Mouse (Mus musculus): ENCODE data around the gene Supt3. TPM values are rescaled to one million over a fixed set of nuclear protein-coding genes. Genes with fewer than 3 reads are reported as not detected.

The Supt3 gene
- polyA plus RNA-seq, 1 experiment from 2014 or later = 24.5 TPM

- Histone ChIP-seq H3K27me3 (replicated peaks) (no peaks in the 10 kb centered on the region), H3K27ac (replicated peaks) (no peak overlapping the region), H3K4me3 (replicated peaks) (no peak overlapping the region), H3K4me1 (0 out of 2 replicates have a peak, but pooled peaks cover 3% of the 10 kb centered on the region), H3K4me2 (no peak overlapping the region), H3K36me3 (no peaks in the 10 kb centered on the region), H3K9me3 (replicated peaks) (no peaks in the 10 kb centered on the region), H3K9ac (replicated peaks) (no peak overlapping the region)
- no peak for ATAC-seq (ENCODE audit: low FRiP score)
- WGBS = 87% methylated on average over 3 of the region's 3 CpGs
These were observed 290.5 kb downstream of the Supt3 start for GRCm38 (mm10) chr17:45067441-45067840.

- Histone ChIP-seq H3K9me3 (replicated peaks) (no peaks in the 10 kb centered on the region), H3K27ac (replicated peaks) (no peak overlapping the region), H3K9ac (replicated peaks) (no peak overlapping the region), H3K27me3 (replicated peaks) (no peaks in the 10 kb centered on the region), H3K36me3 (no peaks in the 10 kb centered on the region), H3K4me3 (replicated peaks) (no peak overlapping the region), H3K4me2 (no peak overlapping the region), H3K4me1 (0 out of 2 replicates have a peak, but pooled peaks cover 3% of the 10 kb centered on the region)
- 32% methylated on average over 7 of the region's 7 CpGs for WGBS
- no peak for ATAC-seq (ENCODE audit: low FRiP score)
These were observed 291.4 kb downstream of the Supt3 start for GRCm38 (mm10) chr17:45068321-45068720.

GRCm38 (mm10) chr17:45072495-45073347 lies 295.8 kb downstream of the Supt3 start:
- Histone ChIP-seq H3K9ac (replicated peaks) (no peak overlapping the region), H3K9me3 (replicated peaks) (no peaks in the 10 kb centered on the region), H3K4me1 (peaks cover 13% of the 10 kb centered on the region), H3K27ac (replicated peaks) (no peak overlapping the region), H3K36me3 (no peaks in the 10 kb centered on the region), H3K4me3 (replicated peaks) (no peak overlapping the region), H3K27me3 (replicated peaks) (no peaks in the 10 kb centered on the region), H3K4me2 (no peak overlapping the region)
- no peak for ATAC-seq (ENCODE audit: low FRiP score)
- 71% methylated on average over 7 of the region's 7 CpGs for WGBS

GRCm38 (mm10) chr17:45073348-45073634 lies 296.3 kb downstream of the Supt3 start:
- Histone ChIP-seq H3K27ac (replicated peaks) (no peak overlapping the region), H3K9me3 (replicated peaks) (no peaks in the 10 kb centered on the region), H3K36me3 (no peaks in the 10 kb centered on the region), H3K4me3 (replicated peaks) (no peak overlapping the region), H3K4me1 (peaks cover 13% of the 10 kb centered on the region), H3K27me3 (replicated peaks) (no peaks in the 10 kb centered on the region), H3K4me2 (no peak overlapping the region), H3K9ac (replicated peaks) (no peak overlapping the region)
- WGBS = 93% methylated on average over 8 of the region's 8 CpGs
- ATAC-seq (ENCODE audit: low FRiP score) = no peak

GRCm38 (mm10) chr17:45073779-45074178 lies 296.8 kb downstream of the Supt3 start:
- Histone ChIP-seq H3K4me2 (no peak overlapping the region), H3K9me3 (replicated peaks) (no peaks in the 10 kb centered on the region), H3K27ac (replicated peaks) (no peak overlapping the region), H3K4me1 (peaks cover 13% of the 10 kb centered on the region), H3K9ac (replicated peaks) (no peak overlapping the region), H3K36me3 (no peaks in the 10 kb centered on the region), H3K4me3 (replicated peaks) (no peak overlapping the region), H3K27me3 (replicated peaks) (no peaks in the 10 kb centered on the region)
- 92% methylated on average over 3 of the region's 3 CpGs for WGBS
- ATAC-seq (ENCODE audit: low FRiP score) = no peak

- peak overlapping the region; percentile 63; the same call in 1 of the 2 replicates for H3K27ac ChIP-seq (replicated peaks)
- H3K9ac ChIP-seq (replicated peaks) = no peak overlapping the region
- peak; percentile 87 for ATAC-seq (ENCODE audit: low FRiP score)
- H3K36me3 ChIP-seq = no peaks in the 10 kb centered on the region
- 44% methylated on average over 4 of the region's 4 CpGs for WGBS
- H3K4me2 ChIP-seq = no peak overlapping the region
- H3K4me3 ChIP-seq (replicated peaks) = no peak overlapping the region
- H3K27me3 ChIP-seq (replicated peaks) = no peaks in the 10 kb centered on the region
- H3K4me1 ChIP-seq = peaks cover 20% of the 10 kb centered on the region
- no peaks in the 10 kb centered on the region for H3K9me3 ChIP-seq (replicated peaks)
These were observed 300.0 kb downstream of the Supt3 start for GRCm38 (mm10) chr17:45076951-45077350.

GRCm38 (mm10) chr17:45077921-45078640 lies 301.1 kb downstream of the Supt3 start:
- peaks cover 20% of the 10 kb centered on the region for H3K4me1 ChIP-seq
- H3K4me3 ChIP-seq (replicated peaks) = no peak overlapping the region
- no peaks in the 10 kb centered on the region for H3K27me3 ChIP-seq (replicated peaks)
- no peaks in the 10 kb centered on the region for H3K36me3 ChIP-seq
- no peaks in the 10 kb centered on the region for H3K9me3 ChIP-seq (replicated peaks)
- 63% methylated on average over 14 of the region's 14 CpGs for WGBS
- ATAC-seq (ENCODE audit: low FRiP score) = no peak
- H3K27ac ChIP-seq (replicated peaks) = peak overlapping the region; percentile 48
- no peak overlapping the region for H3K4me2 ChIP-seq
- H3K9ac ChIP-seq (replicated peaks) = no peak overlapping the region

- Histone ChIP-seq H3K4me3 (replicated peaks) (no peak overlapping the region), H3K27me3 (replicated peaks) (no peaks in the 10 kb centered on the region), H3K9ac (replicated peaks) (no peak overlapping the region), H3K27ac (replicated peaks) (no peak overlapping the region), H3K36me3 (no peaks in the 10 kb centered on the region), H3K4me2 (no peak overlapping the region), H3K9me3 (replicated peaks) (no peaks in the 10 kb centered on the region), H3K4me1 (peaks cover 17% of the 10 kb centered on the region)
- no peak for ATAC-seq (ENCODE audit: low FRiP score)
- 66% methylated on average over 8 of the region's 8 CpGs for WGBS
These were observed 304.6 kb downstream of the Supt3 start for GRCm38 (mm10) chr17:45081521-45081920.

GRCm38 (mm10) chr17:45081955-45082475 lies 305.1 kb downstream of the Supt3 start:
- no peak overlapping the region for H3K4me2 ChIP-seq
- ATAC-seq (ENCODE audit: low FRiP score) = no peak
- no peaks in the 10 kb centered on the region for H3K9me3 ChIP-seq (replicated peaks)
- H3K27ac ChIP-seq (replicated peaks) = no peak overlapping the region
- peaks cover 14% of the 10 kb centered on the region for H3K4me1 ChIP-seq
- no peak overlapping the region for H3K9ac ChIP-seq (replicated peaks)
- WGBS = 52% methylated on average over 8 of the region's 8 CpGs
- no peak overlapping the region for H3K4me3 ChIP-seq (replicated peaks)
- H3K36me3 ChIP-seq = no peaks in the 10 kb centered on the region
- H3K27me3 ChIP-seq (replicated peaks) = no peaks in the 10 kb centered on the region

- Histone ChIP-seq H3K4me3 (replicated peaks) (no peak overlapping the region), H3K4me1 (peaks cover 9% of the 10 kb centered on the region), H3K27me3 (replicated peaks) (no peaks in the 10 kb centered on the region), H3K36me3 (no peaks in the 10 kb centered on the region), H3K9me3 (replicated peaks) (no peaks in the 10 kb centered on the region), H3K9ac (replicated peaks) (no peak overlapping the region), H3K27ac (replicated peaks) (no peak overlapping the region), H3K4me2 (no peak overlapping the region)
- ATAC-seq (ENCODE audit: low FRiP score) = no peak
- WGBS = 87% methylated on average over 5 of the region's 5 CpGs
These were observed 309.4 kb downstream of the Supt3 start for GRCm38 (mm10) chr17:45086361-45086760.

GRCm38 (mm10) chr17:45087022-45087421 lies 310.1 kb downstream of the Supt3 start:
- Histone ChIP-seq H3K9me3 (replicated peaks) (no peaks in the 10 kb centered on the region), H3K27me3 (replicated peaks) (no peaks in the 10 kb centered on the region), H3K4me2 (no peak overlapping the region), H3K4me1 (peaks cover 2% of the 10 kb centered on the region), H3K36me3 (no peaks in the 10 kb centered on the region), H3K9ac (replicated peaks) (no peak overlapping the region), H3K4me3 (replicated peaks) (no peak overlapping the region), H3K27ac (replicated peaks) (no peak overlapping the region)
- 80% methylated on average over 5 of the region's 5 CpGs for WGBS
- no peak for ATAC-seq (ENCODE audit: low FRiP score)

GRCm38 (mm10) chr17:45101064-45101463 lies 324.1 kb downstream of the Supt3 start:
- Histone ChIP-seq H3K4me3 (replicated peaks) (no peak overlapping the region), H3K4me2 (no peak overlapping the region), H3K27ac (replicated peaks) (no peak overlapping the region), H3K9ac (replicated peaks) (no peak overlapping the region), H3K36me3 (no peaks in the 10 kb centered on the region), H3K9me3 (replicated peaks) (no peaks in the 10 kb centered on the region), H3K27me3 (replicated peaks) (no peaks in the 10 kb centered on the region), H3K4me1 (no peaks in the 10 kb centered on the region)
- WGBS = 88% methylated on average over 7 of the region's 7 CpGs
- ATAC-seq (ENCODE audit: low FRiP score) = no peak

Data from neural tube, embryonic 15.5 days (tissue).